Mouse (Mus musculus) kidney, adult 2 months (tissue): ENCODE data around the gene Nhs. TPM values are rescaled to one million over a fixed set of nuclear protein-coding genes. Genes with fewer than 3 reads are reported as not detected.
A peak's percentile ranks its signal among the peaks of the same experiment; 100 is the strongest.
"Not testable (repeated sequence)": the region's sequence is repeated elsewhere in the genome, so short reads cannot be mapped to it uniquely, and the experiment has no call there.

ENCODE experiments used
- DNase-seq: peaks from one replicate; pipeline ENCODE4 v3.0.0; 2021
- H3K27ac ChIP-seq: fragments of 200-500 bp; 2 replicates; pipeline ENCODE4 v1.5.1; 2012; ENCODE audit warnings: low read depth, low read length, control low read depth, inconsistent platforms; ENCODE audit not compliant: insufficient read depth
- H3K27me3 ChIP-seq: fragments of 200-500 bp; replicated peaks from 2 replicates; pipeline ENCODE4 v1.6.1; 2012; ENCODE audit warnings: mild to moderate bottlenecking, moderate library complexity, low read length, inconsistent platforms; ENCODE audit not compliant: control insufficient read depth, insufficient read depth
- H3K36me3 ChIP-seq: fragments of 200-500 bp; 2 replicates; pipeline ENCODE4 v1.6.1; 2012; ENCODE audit warnings: mild to moderate bottlenecking, moderate library complexity, low read length, inconsistent platforms; ENCODE audit not compliant: control insufficient read depth, insufficient read depth
- H3K4me1 ChIP-seq: fragments of 200-500 bp; 2 replicates; pipeline ENCODE4 v1.6.1; 2011; ENCODE audit warnings: low read length; ENCODE audit not compliant: control insufficient read depth, insufficient read depth
- H3K4me3 ChIP-seq: fragments of 200-500 bp; 2 replicates; pipeline ENCODE4 v1.5.1; 2011; ENCODE audit warnings: mild to moderate bottlenecking, low read depth, low read length, control low read depth; ENCODE audit not compliant: insufficient read depth
- CTCF ChIP-seq: fragments of 200-500 bp; conservative IDR thresholded peaks from 2 replicates; pipeline ENCODE4 v1.5.1; 2011; ENCODE audit warnings: low read depth, mild to moderate bottlenecking, control low read depth, low read length, moderate library complexity, mixed read lengths; ENCODE audit not compliant: insufficient read depth, insufficient read length
- POLR2A ChIP-seq: fragments of 200-500 bp; IDR thresholded peaks from one replicate; pipeline ENCODE4 v1.6.1; 2011; ENCODE audit warnings: low read depth, low read length, control low read depth
- WGBS: fragments of 180-500 bp; shearing (Covaris S2); methylation state at CpG from one replicate; pipeline ENCODE4 v1.1.7; 2018; 5-methylcytosine and 5-hydroxymethylcytosine counted together
- polyA plus RNA-seq: library from polyadenylated mRNA; depleted of rRNA; stranded (reverse); fragments of >200 nt; gene quantifications from 2 replicates; pipeline ENCODE4 v1.2.3, GENCODE M21; 2012

The Nhs gene
- polyA plus RNA-seq, 1 experiment: 3.7 TPM

GRCm38 (mm10) chrX:161855630-161856029 is 303.9 kb downstream of the Nhs start:
- 70% methylated on average over 2 of the region's 2 CpGs for WGBS
- Histone ChIP-seq H3K27me3 (no peaks in the 10 kb centered on the region), H3K36me3 (no peaks in the 10 kb centered on the region), H3K27ac (no peak overlapping the region), H3K4me3 (no peak overlapping the region), H3K4me1 (no peaks in the 10 kb centered on the region)
- no peak for DNase-seq
- no peak for TF ChIP-seq POLR2A
- no peak for TF ChIP-seq CTCF

GRCm38 (mm10) chrX:161853626-161854312 is 305.8 kb downstream of the Nhs start:
- Histone ChIP-seq H3K36me3 (no peaks in the 10 kb centered on the region), H3K4me1 (no peaks in the 10 kb centered on the region), H3K4me3 (no peak overlapping the region), H3K27me3 (no peaks in the 10 kb centered on the region), H3K27ac (no peak overlapping the region)
- TF ChIP-seq POLR2A (no peak), CTCF (no peak)
- WGBS: 64% methylated on average over 4 of the region's 4 CpGs
- DNase-seq: no peak

GRCm38 (mm10) chrX:161826186-161826585 is 333.3 kb downstream of the Nhs start:
- 9% methylated on average over 2 of the region's 2 CpGs for WGBS
- H3K27me3 ChIP-seq, H3K27ac ChIP-seq, H3K36me3 ChIP-seq, H3K4me3 ChIP-seq, H3K4me1 ChIP-seq: not testable (repeated sequence)
- DNase-seq: peak; percentile 40

- Histone ChIP-seq H3K4me1 (no peaks in the 10 kb centered on the region), H3K27ac (no peak overlapping the region), H3K36me3 (no peaks in the 10 kb centered on the region), H3K27me3 (no peaks in the 10 kb centered on the region), H3K4me3 (no peak overlapping the region)
- TF ChIP-seq POLR2A: no peak
- peak; percentile 56 for TF ChIP-seq CTCF
- WGBS: 3% methylated on average over 6 of the region's 6 CpGs
- DNase-seq: peak; percentile 19
These were observed 369.3 kb downstream of the Nhs start for GRCm38 (mm10) chrX:161790182-161790581.
